Mouse (Mus musculus): ENCODE data around the gene Trim30d.
"Not testable (repeated sequence)": the region's sequence is repeated elsewhere in the genome, so short reads cannot be mapped to it uniquely, and the experiment has no call there.

Trim30d gene

GRCm38 (mm10) chr7:104507421-104508065 is at the start of gene Trim30d:
Gene Trim30d (minus strand): TSS chr7:104507849.
- not testable (repeated sequence) for DNase-seq (ENCODE audit: low spot score)

GRCm38 (mm10) chr7:104552700-104553099 is 45.1 kb upstream of the Trim30d start:
- DNase-seq (ENCODE audit: low spot score): no peak

- no peak for DNase-seq (ENCODE audit: low spot score)
Measured at GRCm38 (mm10) chr7:104549833-104550232, 42.2 kb upstream of the Trim30d start, which contains the start of gene Olfr651. Gene Olfr651 (plus strand): TSS chr7:104550133.

- DNase-seq (ENCODE audit: low spot score): peak; percentile 26
Measured at GRCm38 (mm10) chr7:104501589-104502371, 5.9 kb downstream of the Trim30d start.

GRCm38 (mm10) chr7:104501186-104501585 is 6.5 kb downstream of the Trim30d start:
- not testable (repeated sequence) for DNase-seq (ENCODE audit: low spot score)

- DNase-seq (ENCODE audit: low spot score): not testable (repeated sequence)
Measured at GRCm38 (mm10) chr7:104499464-104499863, 8.2 kb downstream of the Trim30d start.

- peak; percentile 8 for DNase-seq (ENCODE audit: low spot score)
Measured at GRCm38 (mm10) chr7:104465065-104465744, 42.4 kb downstream of the Trim30d start, which contains the start of gene Trim30a. Gene Trim30a (minus strand): TSS chr7:104465193.

- DNase-seq (ENCODE audit: low spot score): peak; percentile 26
Measured at GRCm38 (mm10) chr7:104445961-104446645, 61.5 kb downstream of the Trim30d start.

All from yolk sac, embryonic 10.5 days (tissue).